Mouse (Mus musculus) 3T3-L1 (cell line): Measurements from ENCODE around the gene Gm17622.
A peak's percentile ranks its signal among the peaks of the same experiment; 100 is the strongest.

ENCODE experiments used
- DNase-seq: peaks from one replicate; pipeline ENCODE4 v3.0.0-alpha.2; 2015; ENCODE audit warnings: low read depth, low spot score

The Gm17622 gene

DNA sequence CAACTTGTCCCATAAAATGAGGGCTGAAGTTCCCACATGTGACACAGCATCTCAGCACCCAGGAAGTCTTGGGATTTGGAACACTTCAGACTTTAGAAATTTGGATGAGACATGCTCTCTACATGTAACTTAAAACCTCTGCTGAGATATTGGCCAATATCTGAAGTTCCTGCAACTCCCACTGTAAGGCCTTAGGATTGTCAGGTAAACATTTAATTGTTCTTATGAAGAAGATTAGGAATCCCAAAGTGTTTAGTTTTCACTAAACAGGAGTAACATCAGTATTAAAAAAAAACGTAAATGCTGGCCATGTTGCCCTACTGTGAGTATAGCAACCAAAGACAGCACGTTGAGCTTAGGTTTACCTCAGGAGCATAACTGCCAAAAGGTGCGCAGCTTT, at the start of gene Gm17622:
Gene Gm17622 (plus strand): TSS at position 301 of the 400 bp plus-strand sequence.
- DNase-seq = no peak

DNA sequence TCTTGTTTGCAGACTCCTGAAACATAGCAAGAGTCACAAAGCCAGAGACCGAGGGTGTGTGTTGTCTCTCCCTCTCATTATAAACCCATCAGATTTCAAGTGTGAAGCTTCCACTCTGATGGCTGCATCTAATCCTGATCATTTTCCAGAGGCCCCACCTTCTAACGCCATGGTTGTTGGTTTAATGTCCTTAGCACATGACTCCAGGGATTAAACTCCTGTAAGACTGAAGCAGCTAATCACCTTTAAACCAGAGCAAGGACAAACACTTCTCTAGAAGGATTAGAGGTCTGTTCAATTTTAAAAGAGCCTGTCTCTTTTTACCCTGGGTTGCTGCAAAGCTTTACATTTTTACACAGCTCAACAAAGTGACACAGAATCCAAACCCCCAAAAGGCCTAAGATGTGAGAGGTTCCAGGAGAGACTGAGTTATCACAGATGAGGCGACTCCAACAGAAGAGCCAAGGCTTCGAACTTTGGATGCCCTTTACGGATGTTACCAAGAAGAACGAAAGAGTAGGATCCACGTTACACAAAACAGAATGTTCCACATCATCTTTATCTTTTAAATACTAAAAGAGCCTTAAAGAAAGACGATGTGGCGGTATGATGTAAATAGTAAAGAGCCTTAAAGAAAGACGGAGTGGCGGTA, 40.2 kb upstream of the Gm17622 start:
- no peak for DNase-seq

DNA sequence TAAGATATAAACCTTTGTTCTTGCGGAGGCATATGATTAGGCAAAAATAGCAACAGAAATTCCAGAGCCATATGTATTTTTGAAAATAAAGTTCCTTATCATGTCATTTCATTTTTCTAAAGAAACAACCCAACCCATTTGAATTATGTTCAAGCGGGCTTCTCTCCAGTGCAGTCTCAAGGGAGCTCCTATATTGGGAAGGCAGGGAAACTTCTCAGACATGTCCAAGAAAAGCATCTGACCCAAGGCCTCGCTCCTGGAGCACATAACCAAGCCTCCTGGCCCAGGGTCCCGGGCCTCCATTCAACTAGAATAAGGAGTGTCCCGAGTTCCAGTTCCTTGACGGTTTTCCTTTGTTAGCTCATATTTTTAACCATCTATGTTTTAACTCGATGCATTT, 39.7 kb upstream of the Gm17622 start:
- DNase-seq = no peak

DNA sequence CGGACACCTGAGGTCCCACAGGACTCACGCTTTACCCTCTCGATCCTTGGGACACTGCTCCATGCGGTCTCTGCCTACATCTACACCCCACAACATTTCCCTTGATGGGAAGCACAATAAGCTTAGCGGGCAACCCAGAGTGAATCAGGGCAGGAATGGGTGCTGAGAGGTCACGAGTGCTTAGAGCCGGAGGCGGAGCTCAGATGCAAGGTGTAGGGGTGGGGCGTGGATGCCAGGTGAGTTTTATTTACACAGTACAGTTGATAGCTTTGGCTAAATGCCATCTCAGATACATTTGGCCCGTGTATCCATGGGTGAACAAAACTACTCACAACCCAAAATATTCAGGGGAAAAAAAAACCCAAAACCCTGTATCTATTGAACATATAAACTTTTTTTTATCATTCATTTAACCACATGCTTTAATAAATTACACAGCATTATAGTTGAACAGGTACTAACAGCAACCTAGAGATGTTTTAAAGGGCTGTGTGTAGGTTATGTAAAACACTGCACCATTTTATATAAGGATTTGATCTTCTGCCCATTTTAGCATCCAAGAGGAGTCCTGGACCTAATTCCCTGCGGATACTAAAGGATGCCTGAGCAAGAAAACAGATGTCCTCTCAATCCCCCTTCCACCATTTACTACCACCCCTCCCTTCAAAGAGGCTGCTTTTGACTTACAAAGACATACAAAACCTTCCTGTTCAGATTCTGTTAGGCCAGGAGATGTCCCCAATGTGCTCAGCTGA, 39.0 kb upstream of the Gm17622 start:
- DNase-seq = no peak

DNA sequence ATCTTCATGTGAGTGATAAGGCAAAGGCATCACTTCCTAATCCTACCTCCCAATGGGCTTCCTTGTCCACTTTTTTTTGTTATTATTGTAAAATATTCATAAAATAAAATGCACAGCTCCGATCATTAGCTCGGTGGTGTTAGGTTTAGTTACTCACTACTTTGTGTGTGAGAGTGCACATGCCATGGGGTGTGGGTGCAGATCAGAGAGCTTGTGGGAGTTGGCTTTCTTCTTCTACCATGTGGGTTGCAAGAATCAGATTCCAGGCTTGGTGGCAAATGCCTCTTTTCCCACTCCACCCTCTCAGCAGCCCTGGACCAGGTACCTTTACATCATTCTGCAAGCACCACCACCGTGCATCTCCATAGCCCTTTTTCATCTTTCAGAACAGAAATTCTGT, 37.9 kb upstream of the Gm17622 start:
- no peak for DNase-seq

DNA sequence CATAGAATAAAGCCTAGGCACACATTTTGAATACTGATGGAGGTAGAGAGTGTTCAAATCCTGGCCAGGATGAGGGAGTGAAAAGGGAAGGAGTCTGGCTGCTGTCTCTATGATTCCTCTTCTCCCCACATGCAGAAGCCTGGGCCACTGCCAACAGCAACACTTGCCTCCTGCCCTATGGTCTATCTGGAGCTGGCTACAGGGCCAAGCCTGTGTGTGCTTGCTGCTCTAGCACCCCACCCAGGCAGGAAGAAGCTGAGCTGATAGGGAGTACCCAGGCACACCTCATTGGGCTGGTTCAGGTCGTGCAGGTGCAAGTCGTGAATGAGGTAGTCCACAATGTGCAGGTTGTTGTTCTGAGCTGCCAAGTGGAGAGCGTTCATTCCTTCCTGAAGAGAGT, 36.2 kb upstream of the Gm17622 start:
- no peak for DNase-seq

DNA sequence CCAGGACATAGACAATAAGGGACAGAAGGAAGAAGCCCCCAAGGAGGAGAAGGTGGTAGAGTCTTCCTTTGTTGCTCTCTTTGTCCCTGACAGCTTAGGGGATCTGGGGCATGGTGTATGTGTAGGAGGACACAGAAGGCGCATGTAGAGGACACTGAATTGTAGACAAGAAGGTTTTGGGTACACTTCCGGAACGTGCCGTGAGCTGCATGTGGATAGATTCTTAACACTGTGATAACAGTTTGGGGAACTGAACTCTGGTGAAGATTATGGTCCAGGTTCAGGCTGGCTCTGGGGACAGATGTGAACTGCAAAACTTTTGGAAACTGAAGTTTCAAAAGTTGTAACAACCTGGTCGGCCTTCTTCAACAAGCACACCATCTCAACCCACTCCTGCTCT, 33.0 kb upstream of the Gm17622 start:
- DNase-seq = no peak

DNA sequence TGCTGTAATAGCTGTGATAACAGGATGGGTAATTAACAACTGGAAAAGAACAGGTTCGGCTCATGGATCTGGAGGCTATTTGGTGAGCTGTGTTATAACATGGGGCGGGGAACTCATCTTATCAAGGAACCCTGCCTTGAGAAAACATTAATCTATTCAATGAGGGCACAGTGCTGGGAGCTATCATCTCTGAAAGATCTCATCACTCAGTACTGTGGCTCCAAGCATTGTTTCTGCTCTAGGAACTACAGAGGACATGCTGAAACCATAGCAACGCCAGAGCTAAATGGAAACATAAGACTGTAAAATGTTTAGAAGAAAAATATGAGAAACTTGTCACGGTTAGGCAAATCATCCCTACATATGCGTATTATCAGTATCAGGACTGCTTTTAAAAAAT, 32.5 kb upstream of the Gm17622 start:
- DNase-seq = no peak

DNA sequence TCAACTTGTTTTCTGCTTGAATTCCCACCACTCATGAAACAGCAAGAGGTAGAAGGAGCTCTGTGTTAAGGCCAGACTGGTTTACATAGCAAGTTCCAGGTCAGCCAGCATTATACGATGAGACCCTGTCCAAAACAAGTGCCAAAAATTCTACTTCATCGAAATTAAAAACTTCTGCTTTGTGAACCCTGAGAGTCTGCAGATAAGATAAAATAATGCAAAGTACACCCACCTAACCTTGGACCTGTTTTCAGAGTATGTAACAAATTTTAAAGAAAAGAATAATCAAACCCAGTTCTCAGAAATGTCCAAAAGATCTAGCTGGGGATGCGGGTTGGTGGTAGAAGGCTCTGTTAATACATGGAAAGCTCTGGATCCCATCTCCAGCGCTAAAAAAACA, 31.9 kb upstream of the Gm17622 start:
- no peak for DNase-seq

DNA sequence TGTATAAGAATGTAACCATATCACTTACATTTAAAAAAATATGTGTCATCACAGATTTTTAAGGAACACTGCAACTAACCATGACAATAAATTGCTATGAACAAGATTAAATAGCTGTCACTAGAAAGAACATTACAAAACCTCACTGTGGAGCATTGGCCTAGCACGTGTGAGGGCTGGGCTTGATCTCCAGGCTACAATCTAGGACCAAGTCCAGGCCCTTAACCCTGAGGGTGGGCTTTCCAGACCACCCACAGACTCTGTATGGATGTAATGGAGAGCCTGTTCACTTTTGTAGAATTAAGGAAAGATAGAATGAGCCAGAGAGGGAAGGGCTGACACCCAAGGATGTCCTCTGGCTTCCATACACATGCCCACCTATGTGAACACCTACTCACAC, 27.9 kb upstream of the Gm17622 start:
- no peak for DNase-seq

DNA sequence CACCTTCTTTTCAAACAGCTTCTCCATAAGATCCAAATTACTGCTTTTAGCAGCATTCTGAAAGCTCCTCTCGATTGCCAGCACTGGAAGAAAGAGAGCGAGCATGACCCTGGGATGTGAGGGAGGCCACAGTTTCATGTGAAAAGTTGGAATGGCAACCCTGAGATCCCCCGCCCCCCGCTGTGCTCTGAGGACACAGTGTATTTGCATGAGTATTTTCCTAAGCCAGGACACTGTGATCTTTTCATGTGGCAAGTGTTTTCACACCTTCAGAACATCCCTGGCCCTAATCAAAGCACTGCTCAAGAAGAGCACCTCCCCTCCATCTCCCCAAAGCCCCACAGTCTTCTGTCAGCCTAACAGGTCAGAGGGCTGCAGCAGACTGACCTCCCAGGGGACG, 25.2 kb upstream of the Gm17622 start:
- no peak for DNase-seq

DNA sequence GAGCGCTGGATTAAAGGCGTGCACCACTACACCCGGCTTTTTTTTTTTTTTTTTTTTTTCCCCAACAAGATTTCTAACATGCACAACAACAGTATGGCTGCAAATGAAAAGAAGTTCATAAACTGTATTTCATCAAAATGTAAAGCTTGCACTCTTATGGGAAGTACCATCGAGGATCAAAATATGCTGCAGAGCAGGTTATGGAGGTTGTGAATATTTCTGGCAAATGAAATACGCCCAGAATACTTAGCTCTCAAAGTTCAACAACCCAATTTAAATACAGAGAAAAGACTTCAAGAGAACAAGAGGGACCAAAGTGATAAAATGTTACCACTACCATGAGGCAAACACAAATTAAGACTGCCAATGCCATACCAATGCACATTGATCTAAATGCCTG, 21.9 kb upstream of the Gm17622 start:
- DNase-seq = no peak

DNA sequence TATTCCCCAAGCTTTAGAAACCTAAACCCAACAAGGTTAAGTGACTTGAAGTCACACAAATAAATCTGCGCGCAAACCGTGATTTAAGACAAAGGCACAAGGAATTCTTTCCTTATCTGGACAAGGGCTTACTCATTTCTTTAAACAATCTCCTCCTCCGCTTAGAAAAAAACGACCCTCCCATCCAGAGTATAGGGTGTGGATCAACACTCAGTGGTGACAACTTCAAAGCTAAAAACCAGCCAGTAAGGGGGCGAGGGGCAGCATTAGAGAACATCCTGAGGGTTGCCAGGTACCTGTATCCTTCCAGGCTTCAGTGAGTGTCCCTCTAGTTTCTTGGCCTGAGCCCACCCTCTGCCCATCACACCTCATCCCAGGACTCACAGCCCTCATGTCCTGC, 20.0 kb upstream of the Gm17622 start:
- no peak for DNase-seq

DNA sequence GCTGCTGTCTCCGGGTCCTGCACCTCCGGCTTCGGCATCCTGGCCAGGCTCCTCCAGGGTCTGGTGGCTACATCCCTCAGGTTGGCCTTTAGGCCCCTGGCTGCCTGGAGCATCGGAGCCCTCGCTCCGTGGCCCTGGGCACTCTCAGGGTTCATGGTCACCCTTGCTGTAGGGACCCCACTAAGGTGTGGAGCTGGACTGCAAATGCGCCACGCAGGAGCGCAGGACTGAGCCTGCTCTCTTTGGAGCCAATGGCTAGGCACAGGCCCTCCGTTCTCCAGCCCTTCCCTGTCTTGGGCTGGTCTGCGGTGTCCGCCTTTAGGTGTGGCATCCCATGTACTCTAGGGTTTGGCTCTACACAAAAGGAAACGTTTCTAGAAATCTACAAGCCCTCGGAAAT, 19.6 kb upstream of the Gm17622 start, which contains the start of gene Ankdd1b:
Gene Ankdd1b (minus strand): TSS at position 242 of the 400 bp plus-strand sequence.
- no peak for DNase-seq

DNA sequence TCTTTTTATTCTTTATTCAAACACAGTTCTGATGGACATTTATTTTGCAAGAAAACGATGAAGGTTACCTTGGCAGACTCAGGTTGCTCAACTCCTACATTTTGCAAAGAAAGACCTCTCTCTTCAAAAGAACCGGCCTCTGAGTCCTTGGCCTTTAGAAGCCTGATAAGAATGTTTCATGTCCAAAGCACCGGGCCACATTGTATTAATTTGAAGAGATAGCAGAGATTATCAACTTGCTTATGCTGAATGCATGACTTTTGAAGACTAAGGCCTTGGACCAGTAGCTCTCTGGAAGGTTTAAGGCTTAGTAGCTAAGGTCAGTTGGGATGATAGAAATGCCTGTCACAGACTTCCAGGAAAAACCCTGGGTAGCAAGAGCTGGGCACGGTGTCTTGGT, 13.3 kb upstream of the Gm17622 start:
- DNase-seq = no peak

DNA sequence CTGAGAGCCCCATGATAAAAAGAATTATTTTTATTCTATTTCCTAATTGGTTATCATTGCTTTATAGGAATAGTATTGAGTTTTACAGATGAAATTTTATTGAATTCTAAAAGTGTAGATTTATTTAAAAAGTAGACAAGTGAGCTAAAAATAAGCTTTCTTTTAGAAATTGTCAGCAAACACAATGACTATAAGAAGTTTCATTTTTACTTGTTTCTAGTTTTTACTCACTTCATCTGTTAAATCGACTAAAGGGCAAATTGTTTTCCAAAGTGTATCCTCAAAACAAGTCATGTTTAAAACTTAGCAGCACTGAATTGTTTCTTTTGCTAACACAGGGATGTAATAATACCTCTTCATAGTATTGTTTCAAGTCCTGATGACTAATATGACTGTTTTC, 11.5 kb upstream of the Gm17622 start:
- DNase-seq = no peak

DNA sequence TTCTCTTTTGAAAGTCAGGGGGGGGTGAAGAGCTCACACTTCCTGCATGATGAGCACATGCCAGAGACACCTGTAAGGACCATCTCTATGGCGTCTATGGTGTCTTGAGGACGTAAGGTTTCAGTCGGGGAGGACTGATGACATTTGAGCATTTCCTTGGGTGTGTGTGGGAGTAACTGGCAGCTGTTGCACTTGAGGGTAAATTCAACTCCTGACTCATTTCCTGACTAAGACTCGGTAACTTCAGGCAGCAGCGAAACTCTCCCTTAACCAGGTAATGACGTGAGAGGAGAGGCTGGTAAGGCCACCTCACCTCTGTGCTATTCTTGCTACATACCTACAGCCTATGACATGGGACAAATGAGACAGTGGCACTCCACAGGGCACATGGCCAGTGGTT, 3.3 kb upstream of the Gm17622 start:
- peak; percentile 65 for DNase-seq

DNA sequence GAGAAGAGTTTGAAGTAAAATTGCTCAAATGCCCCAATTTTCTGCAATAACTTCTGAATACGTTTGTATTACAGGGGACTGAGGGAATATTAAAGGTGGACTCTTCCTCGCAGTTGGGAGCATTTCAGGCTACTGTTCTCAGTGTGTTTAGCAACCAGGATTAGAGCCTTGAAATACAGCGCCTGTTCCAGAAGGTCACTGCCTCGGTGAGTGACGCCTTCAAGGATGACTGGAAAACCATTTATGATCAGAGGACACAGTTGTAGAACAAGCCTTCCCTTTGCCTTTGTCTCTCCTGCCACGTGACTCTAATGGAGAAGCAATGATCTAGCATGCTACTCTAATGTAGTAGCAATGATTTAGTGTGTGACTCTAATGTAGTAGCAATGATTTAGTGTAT, 2.6 kb upstream of the Gm17622 start:
- DNase-seq = no peak

DNA sequence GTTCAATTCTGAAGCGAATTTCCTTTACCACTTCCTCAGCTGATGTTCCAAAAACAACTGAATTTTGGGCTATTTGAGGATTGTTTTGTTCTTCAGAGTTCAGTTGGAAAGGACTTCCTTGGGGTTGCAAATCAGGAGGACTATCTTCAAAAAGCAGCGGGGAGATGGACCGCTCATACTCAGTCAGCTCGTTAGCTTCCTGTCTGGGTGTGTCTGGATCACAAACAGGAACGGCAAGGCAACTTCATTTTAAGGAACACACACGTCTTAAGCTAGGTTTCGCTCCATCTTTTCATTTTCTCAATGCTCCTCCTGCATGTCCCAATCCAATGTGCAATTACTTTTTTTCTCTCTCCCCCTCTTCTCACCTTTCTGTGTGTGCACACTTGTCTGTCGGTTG, 6.1 kb downstream of the Gm17622 start:
- DNase-seq = no peak

DNA sequence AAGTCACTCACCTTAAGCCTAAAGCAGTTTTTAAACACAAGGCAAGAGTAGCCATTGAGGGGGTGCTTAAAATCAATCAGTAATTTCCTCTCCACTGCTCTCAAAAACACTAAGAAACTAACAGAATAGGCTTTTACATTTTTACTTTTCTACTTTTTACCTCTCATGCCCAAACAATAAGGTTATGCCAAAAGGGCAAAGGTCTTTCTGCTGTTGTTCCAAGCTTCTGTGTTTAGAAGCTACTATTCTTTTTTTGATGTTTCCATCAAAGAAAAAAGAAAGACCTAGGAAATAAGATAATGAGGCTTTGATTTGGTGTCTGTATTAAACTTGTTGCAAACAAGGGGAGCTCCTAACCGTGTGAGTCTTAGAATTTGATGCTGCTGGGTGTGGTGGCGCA, 9.4 kb downstream of the Gm17622 start:
- DNase-seq = no peak

DNA sequence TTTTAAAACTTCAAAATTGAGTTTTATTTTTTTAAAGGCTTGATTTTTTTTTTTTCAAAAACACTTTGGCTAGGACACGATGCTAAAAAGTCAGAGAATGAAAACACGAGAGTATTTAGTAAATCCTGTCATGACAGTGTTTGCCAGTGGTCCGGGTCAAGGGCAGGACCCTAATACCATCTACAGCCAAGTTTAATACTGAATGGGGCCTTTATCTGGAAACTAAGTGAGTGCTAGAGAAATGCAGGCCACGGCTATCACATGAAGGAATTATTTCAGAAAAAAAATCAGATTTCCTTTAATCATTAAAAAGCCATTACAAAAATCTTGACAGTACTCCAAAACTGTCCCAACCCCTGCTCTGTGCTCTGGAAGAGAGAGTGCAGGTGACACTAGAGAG, 15.1 kb downstream of the Gm17622 start:
- DNase-seq = no peak

DNA sequence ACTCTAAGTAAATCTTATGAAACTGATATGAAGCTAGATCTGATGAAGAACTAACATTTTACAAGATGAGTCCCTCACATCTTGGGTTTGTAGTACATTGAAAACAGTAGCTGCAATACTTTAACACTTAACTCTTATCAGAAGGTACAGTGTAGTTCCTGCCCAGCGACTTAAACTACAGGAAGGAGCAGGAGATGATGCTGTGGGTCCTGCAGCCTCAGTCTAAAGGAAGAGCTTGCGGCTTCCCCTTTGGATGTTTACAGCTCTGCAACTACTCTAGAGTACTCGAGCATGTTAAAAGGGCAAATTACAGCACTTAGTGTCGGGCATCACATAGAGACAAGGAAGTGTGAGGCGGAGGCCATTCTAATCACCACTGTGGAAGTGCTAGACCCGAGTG, 15.8 kb downstream of the Gm17622 start:
- DNase-seq = no peak

DNA sequence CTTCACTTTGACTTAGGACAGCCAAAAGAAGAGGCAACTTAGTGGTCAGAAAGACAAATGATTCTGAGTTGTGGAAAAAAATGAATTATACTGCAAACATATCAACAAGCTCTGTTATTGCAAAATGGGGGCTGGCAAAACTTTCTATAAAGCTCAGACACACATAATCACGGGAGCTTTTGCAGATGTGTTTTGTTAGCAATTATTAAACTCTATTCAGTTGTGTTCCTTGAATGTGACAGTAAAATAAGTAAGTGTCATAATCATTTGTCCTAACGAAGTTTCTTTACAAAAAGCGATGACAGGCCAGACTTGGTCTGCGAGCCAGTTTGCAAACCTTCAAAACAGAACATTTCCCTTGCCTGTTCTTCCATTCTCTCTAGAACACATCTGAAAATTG, 17.0 kb downstream of the Gm17622 start:
- DNase-seq = no peak

DNA sequence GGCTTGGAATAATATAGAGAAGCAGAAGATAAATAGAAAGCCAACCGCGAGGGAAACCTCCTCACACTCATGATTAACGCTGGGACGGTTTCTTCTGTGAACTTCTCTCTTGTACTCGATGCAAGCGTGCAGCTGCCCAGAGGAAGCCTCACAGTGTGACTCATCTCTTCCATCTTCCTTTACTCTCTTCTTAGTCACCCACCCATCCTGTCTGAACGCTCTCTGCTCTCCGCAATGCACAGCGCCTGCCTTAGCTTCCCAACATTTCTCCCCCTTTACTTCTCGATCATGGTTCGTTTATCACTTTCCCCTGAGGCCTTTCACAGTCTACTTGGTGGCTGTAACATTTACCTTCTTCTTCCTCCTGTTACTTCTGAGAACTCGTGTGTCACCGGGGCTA, 20.1 kb downstream of the Gm17622 start:
- DNase-seq = peak; percentile 82
